In the genomic region with DNA sequence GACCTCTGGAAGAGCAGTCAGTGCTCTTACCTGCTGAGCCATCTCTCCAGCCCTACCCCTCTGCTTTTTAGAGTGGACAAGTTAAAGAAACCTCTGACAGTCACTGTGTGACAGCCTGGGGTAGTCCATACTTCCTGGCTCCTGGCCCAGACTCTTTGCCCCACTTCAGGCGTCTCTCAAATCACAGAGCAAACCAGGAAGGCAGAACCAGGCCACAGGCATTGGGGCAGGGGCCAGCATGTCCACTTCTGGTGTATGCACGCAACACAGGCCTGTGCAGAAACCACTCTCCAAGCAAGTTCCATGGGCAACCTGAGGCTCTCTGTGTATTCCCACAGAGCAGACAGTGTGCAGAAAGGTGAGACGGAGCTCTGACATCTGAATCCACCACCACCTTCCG, we compare ENCODE assay signal across 25 mouse cellular contexts. TPM values are rescaled to one million over a fixed set of nuclear protein-coding genes. Genes with fewer than 3 reads are reported as not detected.
DNase-seq lines count a peak whose midpoint lies in the region; ATAC-seq lines count a peak whose summit lies in the region.
"Had no signal": no experiment of that assay in that cellular context is flagged by ENCODE, and none has a peak within 500 bp of the region (broad histone marks: within the 10 kb centered on the region; RNA-seq: fewer than 3 reads in every experiment).

No protein-coding gene starts in this region.

- 73% methylated on average over 4 of the region's 4 CpGs for WGBS in embryonic facial prominence, embryonic 13.5 days
- WGBS in embryonic facial prominence, embryonic 10.5 days, result 89% methylated on average over 4 of the region's 4 CpGs
- 80% methylated on average over 4 of the region's 4 CpGs for WGBS in stomach, embryonic 16.5 days

- H3K4me2 ChIP-seq in embryonic facial prominence, embryonic 13.5 days, result no peak overlapping the region
- H3K4me2 ChIP-seq in stomach, embryonic 16.5 days (ENCODE audit: low read depth, low read length), result no peak overlapping the region
- H3K4me2 ChIP-seq: forebrain, embryonic 15.5 days; heart, embryonic 11.5 days; heart, embryonic 15.5 days; hindbrain, embryonic 13.5 days had no signal

- no peak for DNase-seq in embryonic facial prominence, embryonic 10.5 days (ENCODE audit: low spot score)
- DNase-seq in lung, postnatal 36 days, result peak; percentile 10
- no peak for DNase-seq in lung, postnatal 25 days (ENCODE audit: low spot score)
- peak; percentile 87 for DNase-seq in adipocyte (ENCODE audit: low spot score)
- DNase-seq in left cerebral cortex, postnatal 14 days (ENCODE audit: low spot score in 2 of 2), result no peak
- DNase-seq: adrenal gland, postnatal 14 days; cerebellum, adult 11-12 months; cerebellum, adult 9-10 months; cerebellum, postnatal 25 days; gastrocnemius, postnatal 10 days; heart, adult 18-20 months; heart, postnatal 14 days had no signal

- H3K9ac ChIP-seq in embryonic facial prominence, embryonic 13.5 days, result no peak overlapping the region
- no peak overlapping the region for H3K9ac ChIP-seq in stomach, embryonic 16.5 days (ENCODE audit: low read length)
- H3K9ac ChIP-seq: forebrain, embryonic 15.5 days; heart, embryonic 15.5 days; hindbrain, embryonic 13.5 days had no signal

- H3K4me3 ChIP-seq in embryonic facial prominence, embryonic 13.5 days, result no peak overlapping the region
- no peak overlapping the region for H3K4me3 ChIP-seq in embryonic facial prominence, embryonic 10.5 days
- H3K4me3 ChIP-seq in stomach, embryonic 16.5 days (replicated peaks; ENCODE audit: low read length), result no peak overlapping the region
- H3K4me3 ChIP-seq: forebrain, embryonic 15.5 days; heart, embryonic 15.5 days; hindbrain, embryonic 13.5 days had no signal

- no peaks in the 10 kb centered on the region for H3K9me3 ChIP-seq in embryonic facial prominence, embryonic 13.5 days
- no peaks in the 10 kb centered on the region for H3K9me3 ChIP-seq in embryonic facial prominence, embryonic 10.5 days
- no peaks in the 10 kb centered on the region for H3K9me3 ChIP-seq in stomach, embryonic 16.5 days (replicated peaks; ENCODE audit: control insufficient read depth, low read length)
- H3K9me3 ChIP-seq: forebrain, embryonic 15.5 days; heart, embryonic 15.5 days; hindbrain, embryonic 13.5 days had no signal

- H3K27ac ChIP-seq in embryonic facial prominence, embryonic 13.5 days, result peak overlapping the region; percentile 39; the same call in 1 of the 2 replicates
- no peak overlapping the region for H3K27ac ChIP-seq in embryonic facial prominence, embryonic 10.5 days (replicated peaks)
- peak overlapping the region; percentile 87 for H3K27ac ChIP-seq in stomach, embryonic 16.5 days (ENCODE audit: low read length)
- H3K27ac ChIP-seq: forebrain, embryonic 15.5 days; heart, embryonic 15.5 days; hindbrain, embryonic 13.5 days had no signal

- no peak for ATAC-seq in embryonic facial prominence, embryonic 13.5 days (ENCODE audit: insufficient number of reproducible peaks, insufficient read depth, low FRiP score, low TSS enrichment, low read depth)
- no peak for ATAC-seq in stomach, embryonic 16.5 days (ENCODE audit: insufficient read depth, low FRiP score)
- no peak for ATAC-seq in megakaryocyte, adult 5-6 weeks (ENCODE audit: poor library complexity, severe bottlenecking)
- ATAC-seq: forebrain, embryonic 15.5 days had no signal

- H3K4me1 ChIP-seq in embryonic facial prominence, embryonic 13.5 days, result 0 out of 2 replicates have a peak, but pooled peaks cover 4% of the 10 kb centered on the region
- H3K4me1 ChIP-seq in embryonic facial prominence, embryonic 10.5 days, result peaks cover 14% of the 10 kb centered on the region; the same call in 1 of the 2 replicates
- H3K4me1 ChIP-seq in stomach, embryonic 16.5 days (ENCODE audit: control insufficient read depth, insufficient read depth, low read length), result 0 out of 2 replicates have a peak, but pooled peaks cover 5% of the 10 kb centered on the region
- H3K4me1 ChIP-seq: hindbrain, embryonic 13.5 days had no signal

- H3K36me3 ChIP-seq in embryonic facial prominence, embryonic 13.5 days, result no peaks in the 10 kb centered on the region
- H3K36me3 ChIP-seq in embryonic facial prominence, embryonic 10.5 days (replicated peaks), result no peaks in the 10 kb centered on the region
- H3K36me3 ChIP-seq in stomach, embryonic 16.5 days (ENCODE audit: control insufficient read depth, insufficient read depth, low read length), result no peaks in the 10 kb centered on the region
- H3K36me3 ChIP-seq: forebrain, embryonic 15.5 days; heart, embryonic 15.5 days; hindbrain, embryonic 13.5 days had no signal

- H3K27me3 ChIP-seq in embryonic facial prominence, embryonic 13.5 days, result no peaks in the 10 kb centered on the region
- peaks cover 4% of the 10 kb centered on the region; the same call in 1 of the 2 replicates for H3K27me3 ChIP-seq in embryonic facial prominence, embryonic 10.5 days (replicated peaks; ENCODE audit: low read depth, poor library complexity, severe bottlenecking)
- no peaks in the 10 kb centered on the region for H3K27me3 ChIP-seq in stomach, embryonic 16.5 days (ENCODE audit: control insufficient read depth, insufficient read depth, low read length)
- H3K27me3 ChIP-seq: forebrain, embryonic 15.5 days; heart, embryonic 15.5 days; hindbrain, embryonic 13.5 days had no signal

- intact Hi-C loops in left cerebral cortex, postnatal 14 days (cut with DNase I), result no loop called here

RNA-seq across cellular contexts. Expression of gene Aqp7, which starts 17.3 kb away (rescaled TPM):
- polyA plus RNA-seq in embryonic facial prominence, embryonic 13.5 days (2015; fragmentation: Nextera tagmentation; extraction: Ambion mirVana), result 0.10 and 0.30 TPM in 2 replicates
- polyA plus RNA-seq in embryonic facial prominence, embryonic 10.5 days (2016; fragmentation: Nextera tagmentation; extraction: Ambion mirVana), result 0.06 TPM in 1 of 2 replicates, not detected in the other
- polyA plus RNA-seq in stomach, embryonic 16.5 days (2015; fragmentation: Nextera tagmentation; extraction: Ambion mirVana), result 0.40 and 0.45 TPM in 2 replicates
- total RNA-seq in left cerebral cortex, postnatal 14 days (2021), result not detected
- total RNA-seq in megakaryocyte, adult 5-6 weeks (2015), result not detected in 2 replicates
- total RNA-seq in megakaryocyte, adult 5-6 weeks (2017), result not detected in 2 replicates
- total RNA-seq: hematopoietic stem cell, adult 5-6 weeks; MEL had no signal
- polyA plus RNA-seq: C2C12; cortical plate, adult 2 months; forebrain, embryonic 11.5 days; forebrain, embryonic 15.5 days; hindbrain, embryonic 13.5 days had no signal

RNA-seq across cellular contexts. Expression of gene Aqp3, which starts 32.8 kb away (rescaled TPM):
- 20.0 and 27.9 TPM in 2 replicates for polyA plus RNA-seq in embryonic facial prominence, embryonic 13.5 days (2015; fragmentation: Nextera tagmentation; extraction: Ambion mirVana)
- 2.9 and 4.5 TPM in 2 replicates for polyA plus RNA-seq in embryonic facial prominence, embryonic 10.5 days (2016; fragmentation: Nextera tagmentation; extraction: Ambion mirVana)
- 101 and 127 TPM in 2 replicates for polyA plus RNA-seq in stomach, embryonic 16.5 days (2015; fragmentation: Nextera tagmentation; extraction: Ambion mirVana)
- total RNA-seq in left cerebral cortex, postnatal 14 days (2021), result not detected
- not detected in 2 replicates for total RNA-seq in megakaryocyte, adult 5-6 weeks (2015)
- total RNA-seq in megakaryocyte, adult 5-6 weeks (2017), result 0.07 and 0.45 TPM in 2 replicates
- total RNA-seq: adrenal gland, adult 18-20 months; adrenal gland, postnatal 14 days; gastrocnemius, postnatal 10 days; hematopoietic stem cell, adult 5-6 weeks had no signal
- polyA plus RNA-seq: cortical plate, adult 2 months; hindbrain, embryonic 13.5 days had no signal

RNA-seq across cellular contexts. Expression of gene Nol6, which starts 59.1 kb away (rescaled TPM):
- polyA plus RNA-seq in embryonic facial prominence, embryonic 13.5 days (2015; fragmentation: Nextera tagmentation; extraction: Ambion mirVana), result 25.3 and 27.9 TPM in 2 replicates
- polyA plus RNA-seq in embryonic facial prominence, embryonic 10.5 days (2016; fragmentation: Nextera tagmentation; extraction: Ambion mirVana), result 34.5 and 36.8 TPM in 2 replicates
- polyA plus RNA-seq in stomach, embryonic 16.5 days (2015; fragmentation: Nextera tagmentation; extraction: Ambion mirVana), result 24.2 and 27.1 TPM in 2 replicates
- total RNA-seq in left cerebral cortex, postnatal 14 days (2021), result 10 to 100 TPM; 82.7 to 84.0 TPM
- 9.2 and 10.0 TPM in 2 replicates for total RNA-seq in megakaryocyte, adult 5-6 weeks (2015)
- 8.2 and 13.4 TPM in 2 replicates for total RNA-seq in megakaryocyte, adult 5-6 weeks (2017)

Comparison
In these comparisons a context has a peak if more than half of its experiments do, and no peak if none do; other contexts are left out.
1. DNase-seq: peak in lung, postnatal 36 days (single experiment) and adipocyte (single experiment); none in embryonic facial prominence, embryonic 10.5 days (single experiment), lung, postnatal 25 days (single experiment) and left cerebral cortex, postnatal 14 days (0 of 2).